Mouse (Mus musculus): ENCODE data around the gene 4930550L24Rik.

4930550L24Rik gene

GRCm38 (mm10) chrX:58909060-58909459 is at the start of gene 4930550L24Rik:
Gene 4930550L24Rik (plus strand): TSS chrX:58909360.
- no peak for DNase-seq (ENCODE audit: low spot score in 2 of 2)

- DNase-seq (ENCODE audit: low spot score in 2 of 2) = no peak
Observed at GRCm38 (mm10) chrX:58900753-58901152, 8.4 kb upstream of the 4930550L24Rik start.

- DNase-seq (ENCODE audit: low spot score in 2 of 2) = no peak
Observed at GRCm38 (mm10) chrX:58967969-58968368, 58.8 kb downstream of the 4930550L24Rik start.
